In the genomic region with DNA sequence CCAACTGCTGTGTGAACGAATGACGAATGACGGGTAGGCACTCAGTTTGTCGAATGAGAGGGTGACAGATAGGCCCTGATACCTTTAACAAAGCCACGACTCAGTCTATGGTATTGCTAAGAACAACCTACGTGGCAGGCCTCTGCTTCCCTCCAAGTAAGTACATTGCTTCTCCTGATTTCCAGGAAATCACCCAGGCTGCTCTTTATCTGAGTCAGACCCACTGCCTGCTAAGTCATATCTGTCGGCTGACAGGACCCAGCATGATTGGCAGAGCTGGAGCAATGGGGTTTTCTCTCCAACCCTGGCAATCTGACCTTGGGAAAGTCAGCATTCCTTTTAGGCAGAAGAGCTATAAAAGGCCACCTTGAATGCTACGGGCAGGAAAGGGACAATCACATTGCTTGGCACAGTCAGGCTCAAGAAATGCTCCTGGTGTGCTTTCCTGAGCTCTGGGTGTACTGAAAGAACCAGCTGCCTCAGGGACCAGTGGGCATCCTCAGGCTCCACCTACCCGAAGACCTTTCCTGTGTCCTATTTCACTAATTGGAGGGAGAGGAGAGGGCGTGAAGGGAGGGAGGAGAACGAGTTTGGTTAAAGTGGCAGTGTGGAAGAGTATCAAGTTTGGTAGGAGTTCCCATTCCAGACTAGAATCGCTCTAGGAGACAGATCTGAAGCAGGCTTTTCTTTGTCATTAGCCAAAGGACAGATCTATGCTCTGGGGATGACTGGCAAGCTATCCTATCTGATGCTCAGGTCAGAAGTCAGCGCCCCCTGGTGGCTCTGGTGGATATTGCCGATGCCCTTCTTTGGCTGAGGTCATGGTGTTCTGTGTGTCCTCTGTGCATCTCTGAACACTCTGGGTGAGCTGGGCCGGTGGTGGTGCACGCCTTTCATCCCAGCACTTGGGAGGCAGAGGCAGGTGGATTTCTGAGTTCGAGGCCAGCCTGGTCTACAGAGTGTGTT, we compare ENCODE assay signal across 8 mouse cellular contexts. TPM values are rescaled to one million over a fixed set of nuclear protein-coding genes. Genes with fewer than 3 reads are reported as not detected.
A peak's percentile ranks its signal among the peaks of the same experiment; 100 is the strongest.
DNase-seq lines count a peak whose midpoint lies in the region; ATAC-seq and TF ChIP-seq lines count a peak whose summit lies in the region.
"Had no signal": no experiment of that assay in that cellular context is flagged by ENCODE, and none has a peak within 500 bp of the region (broad histone marks: within the 10 kb centered on the region; RNA-seq: fewer than 3 reads in every experiment).

No protein-coding gene starts in this region.

- DNase-seq in right cerebral cortex, postnatal 10 days (ENCODE audit: low spot score in 2 of 2) = peak; percentile 36 to 41
- no peak for DNase-seq in right cerebral cortex, postnatal 25 days
- peak; percentile 72 for DNase-seq in brain, adult 2 months (ENCODE audit: low read depth, low spot score)
- DNase-seq in lung, postnatal 0 days (ENCODE audit: low spot score) = peak; percentile 51
- DNase-seq in spleen, adult 18-20 months = peak; percentile 16 to 62

- TF ChIP-seq CTCF in lung, postnatal 0 days (IDR thresholded peaks at IDR 0.05) = peak; percentile 87

- no peaks in the 10 kb centered on the region for H3K36me3 ChIP-seq in erythroblast, embryonic 14.5 days (ENCODE audit: control insufficient read depth)
- no peaks in the 10 kb centered on the region for H3K36me3 ChIP-seq in intestine, embryonic 16.5 days (ENCODE audit: control insufficient read depth, insufficient read depth, low read length)
- no peaks in the 10 kb centered on the region for H3K36me3 ChIP-seq in lung, postnatal 0 days (ENCODE audit: insufficient read depth, low read length)
- H3K36me3 ChIP-seq: hindbrain, embryonic 15.5 days had no signal

- H3K9ac ChIP-seq in intestine, embryonic 16.5 days (ENCODE audit: low read depth, low read length) = no peak overlapping the region
- no peak overlapping the region for H3K9ac ChIP-seq in lung, postnatal 0 days (replicated peaks; ENCODE audit: low read depth)
- H3K9ac ChIP-seq: hindbrain, embryonic 15.5 days had no signal

- no peak for TF ChIP-seq EP300 in lung, postnatal 0 days (IDR thresholded peaks at IDR 0.05)

- no peak overlapping the region for H3K4me2 ChIP-seq in intestine, embryonic 16.5 days (ENCODE audit: low read depth, low read length)
- no peak overlapping the region for H3K4me2 ChIP-seq in lung, postnatal 0 days (replicated peaks; ENCODE audit: low read depth, low read length)
- H3K4me2 ChIP-seq: hindbrain, embryonic 15.5 days had no signal

- no peak overlapping the region for H3K27ac ChIP-seq in intestine, embryonic 16.5 days (ENCODE audit: low read length)
- H3K27ac ChIP-seq in lung, postnatal 0 days (ENCODE audit: low read length) = no peak overlapping the region
- H3K27ac ChIP-seq: hindbrain, embryonic 15.5 days had no signal

- H3K9me3 ChIP-seq in erythroblast, embryonic 14.5 days (ENCODE audit: control insufficient read depth, low read length) = no peaks in the 10 kb centered on the region
- H3K9me3 ChIP-seq in intestine, embryonic 16.5 days (ENCODE audit: control insufficient read depth, low read length) = no peaks in the 10 kb centered on the region
- H3K9me3 ChIP-seq in lung, postnatal 0 days (ENCODE audit: low read length) = no peaks in the 10 kb centered on the region
- H3K9me3 ChIP-seq: hindbrain, embryonic 15.5 days had no signal

- H3K4me1 ChIP-seq in erythroblast, embryonic 14.5 days (ENCODE audit: control insufficient read depth) = peaks cover 46% of the 10 kb centered on the region
- peaks cover 3% of the 10 kb centered on the region; the same call in 1 of the 2 replicates for H3K4me1 ChIP-seq in intestine, embryonic 16.5 days (ENCODE audit: control insufficient read depth, insufficient read depth, low read length)
- no peaks in the 10 kb centered on the region for H3K4me1 ChIP-seq in lung, postnatal 0 days (ENCODE audit: insufficient read depth, low read depth, low read length)

- WGBS in intestine, embryonic 16.5 days = 61% methylated on average over 17 of the region's 17 CpGs
- WGBS in lung, postnatal 0 days = 55% methylated on average over 17 of the region's 17 CpGs

- ATAC-seq in intestine, embryonic 16.5 days = peak; percentile 67
- peak; percentile 23; the same call in 1 of the 2 replicates for ATAC-seq in lung, postnatal 0 days

- H3K27me3 ChIP-seq in erythroblast, embryonic 14.5 days (ENCODE audit: control insufficient read depth) = peaks cover 7% of the 10 kb centered on the region; the same call in 1 of the 2 replicates
- no peaks in the 10 kb centered on the region for H3K27me3 ChIP-seq in intestine, embryonic 16.5 days (replicated peaks; ENCODE audit: control insufficient read depth, insufficient read depth, low read length)
- no peaks in the 10 kb centered on the region for H3K27me3 ChIP-seq in lung, postnatal 0 days (replicated peaks; ENCODE audit: insufficient read depth, low read length)
- H3K27me3 ChIP-seq: hindbrain, embryonic 15.5 days had no signal

- H3K4me3 ChIP-seq in erythroblast, embryonic 14.5 days (replicated peaks) = peak overlapping the region; percentile 50
- H3K4me3 ChIP-seq in intestine, embryonic 16.5 days (ENCODE audit: low read length) = no peak overlapping the region
- no peak overlapping the region for H3K4me3 ChIP-seq in lung, postnatal 0 days (ENCODE audit: low read depth, low read length)
- H3K4me3 ChIP-seq: hindbrain, embryonic 15.5 days had no signal

RNA-seq across cellular contexts. Expression of gene Spaca3, which starts 14.6 kb away (rescaled TPM):
- polyA plus RNA-seq in erythroblast, embryonic 14.5 days (2012) = not detected in 2 replicates
- polyA plus RNA-seq in intestine, embryonic 16.5 days (2015; fragmentation: Nextera tagmentation; extraction: Ambion mirVana) = not detected in 2 replicates
- polyA plus RNA-seq in lung, postnatal 0 days (2015; fragmentation: Nextera tagmentation; extraction: Ambion mirVana) = not detected in 2 replicates
- polyA plus RNA-seq: hindbrain, embryonic 15.5 days had no signal
